ENCODE assay signal across 22 mouse cellular contexts in genomic region chrX:99667596-99667995, GRCm38 (mm10).
DNase-seq lines count a peak whose midpoint lies in the region; ATAC-seq and TF ChIP-seq lines count a peak whose summit lies in the region.
"Had no signal": no experiment of that assay in that cellular context is flagged by ENCODE, and none has a peak within 500 bp of the region (broad histone marks: within the 10 kb centered on the region; RNA-seq: fewer than 3 reads in every experiment).

No protein-coding gene starts in this region.

- H3K4me3 ChIP-seq in kidney, embryonic 14.5 days (ENCODE audit: low read length) = no peak overlapping the region
- no peak overlapping the region for H3K4me3 ChIP-seq in lung, embryonic 14.5 days (ENCODE audit: low read depth, low read length)
- no peak overlapping the region for H3K4me3 ChIP-seq in lung, embryonic 16.5 days (ENCODE audit: low read length)
- H3K4me3 ChIP-seq: embryonic facial prominence, embryonic 13.5 days; embryonic facial prominence, embryonic 15.5 days; erythroblast, embryonic 14.5 days; forebrain, embryonic 10.5 days; forebrain, embryonic 12.5 days had no signal

- H3K9ac ChIP-seq in kidney, embryonic 14.5 days (ENCODE audit: low read depth, low read length) = no peak overlapping the region
- no peak overlapping the region for H3K9ac ChIP-seq in lung, embryonic 14.5 days
- H3K9ac ChIP-seq in lung, embryonic 16.5 days (ENCODE audit: low read length) = no peak overlapping the region
- H3K9ac ChIP-seq: embryonic facial prominence, embryonic 13.5 days; embryonic facial prominence, embryonic 15.5 days; forebrain, embryonic 12.5 days had no signal

- H3K4me1 ChIP-seq in kidney, embryonic 14.5 days (ENCODE audit: control insufficient read depth, insufficient read depth, low read length) = no peaks in the 10 kb centered on the region
- no peaks in the 10 kb centered on the region for H3K4me1 ChIP-seq in lung, embryonic 14.5 days (ENCODE audit: insufficient read depth)
- no peaks in the 10 kb centered on the region for H3K4me1 ChIP-seq in lung, embryonic 16.5 days (replicated peaks; ENCODE audit: control insufficient read depth, insufficient read depth, low read length)
- H3K4me1 ChIP-seq: embryonic facial prominence, embryonic 13.5 days; embryonic facial prominence, embryonic 15.5 days; forebrain, embryonic 10.5 days; forebrain, embryonic 12.5 days had no signal

- peaks cover 3% of the 10 kb centered on the region; the same call in 1 of the 2 replicates for H3K27me3 ChIP-seq in kidney, embryonic 14.5 days (ENCODE audit: control insufficient read depth, insufficient read depth, low read length)
- no peaks in the 10 kb centered on the region for H3K27me3 ChIP-seq in lung, embryonic 14.5 days (ENCODE audit: insufficient read depth, low read length)
- H3K27me3 ChIP-seq in lung, embryonic 16.5 days (ENCODE audit: control insufficient read depth, insufficient read depth, low read depth, low read length) = no peaks in the 10 kb centered on the region; the same call in none of the 2 replicates

- no peak overlapping the region for H3K27ac ChIP-seq in kidney, embryonic 14.5 days (ENCODE audit: low read depth, low read length)
- H3K27ac ChIP-seq in lung, embryonic 14.5 days (ENCODE audit: low read depth) = no peak overlapping the region
- H3K27ac ChIP-seq in lung, embryonic 16.5 days (ENCODE audit: low read length) = no peak overlapping the region
- H3K27ac ChIP-seq: embryonic facial prominence, embryonic 13.5 days; embryonic facial prominence, embryonic 15.5 days; forebrain, embryonic 10.5 days; forebrain, embryonic 12.5 days had no signal

- H3K4me2 ChIP-seq in kidney, embryonic 14.5 days (replicated peaks; ENCODE audit: low read depth, low read length) = no peak overlapping the region
- no peak overlapping the region for H3K4me2 ChIP-seq in lung, embryonic 14.5 days
- H3K4me2 ChIP-seq in lung, embryonic 16.5 days (ENCODE audit: low read depth, low read length) = no peak overlapping the region
- H3K4me2 ChIP-seq: embryonic facial prominence, embryonic 13.5 days; embryonic facial prominence, embryonic 15.5 days; forebrain, embryonic 12.5 days had no signal

- H3K9me3 ChIP-seq in kidney, embryonic 14.5 days (ENCODE audit: control insufficient read depth, low read length) = no peaks in the 10 kb centered on the region
- H3K9me3 ChIP-seq in lung, embryonic 14.5 days (ENCODE audit: low read depth, low read length) = no peaks in the 10 kb centered on the region
- H3K9me3 ChIP-seq in lung, embryonic 16.5 days (ENCODE audit: control insufficient read depth, low read length) = no peaks in the 10 kb centered on the region
- H3K9me3 ChIP-seq: embryonic facial prominence, embryonic 13.5 days; embryonic facial prominence, embryonic 15.5 days; forebrain, embryonic 10.5 days; forebrain, embryonic 12.5 days had no signal

- ATAC-seq in kidney, embryonic 14.5 days (ENCODE audit: low FRiP score, low TSS enrichment) = no peak
- ATAC-seq in lung, embryonic 14.5 days (ENCODE audit: insufficient read depth) = no peak
- 0 out of 2 replicates have a peak, but pooled peaks have one; percentile 21 for ATAC-seq in lung, embryonic 16.5 days (ENCODE audit: low read depth)
- ATAC-seq: forebrain, embryonic 14.5 days had no signal

- peak; percentile 19 for DNase-seq in kidney, postnatal 10 days
- peak; percentile 74 for DNase-seq in lung, embryonic 14.5 days
- DNase-seq in lung, postnatal 14 days = no peak
- no peak for DNase-seq in lung, postnatal 36 days
- DNase-seq: adrenal gland, adult 2 months; adrenal gland, postnatal 10 days; adrenal gland, postnatal 25 days; cerebellum, adult 11 months; cerebellum, adult 18-20 months; cerebellum, adult 8-10 months; cerebellum, adult 9-11 months; cerebellum, postnatal 14 days; cerebellum, postnatal 36 days; embryo, embryonic 11 days had no signal

- TF ChIP-seq CTCF in lung, embryonic 14.5 days (IDR thresholded peaks at IDR 0.05; ENCODE audit: low read depth) = no peak

- WGBS in kidney, embryonic 14.5 days = 64% methylated on average over 2 of the region's 2 CpGs
- 48% methylated on average over 2 of the region's 2 CpGs for WGBS in lung, embryonic 14.5 days
- WGBS in lung, embryonic 16.5 days = 29% methylated on average over 2 of the region's 2 CpGs

- no peaks in the 10 kb centered on the region for H3K36me3 ChIP-seq in kidney, embryonic 14.5 days (ENCODE audit: control insufficient read depth, insufficient read depth, low read length)
- no peaks in the 10 kb centered on the region for H3K36me3 ChIP-seq in lung, embryonic 14.5 days (ENCODE audit: insufficient read depth)
- no peaks in the 10 kb centered on the region for H3K36me3 ChIP-seq in lung, embryonic 16.5 days (ENCODE audit: control insufficient read depth, insufficient read depth, low read length)
- H3K36me3 ChIP-seq: embryonic facial prominence, embryonic 13.5 days; embryonic facial prominence, embryonic 15.5 days; forebrain, embryonic 10.5 days; forebrain, embryonic 12.5 days had no signal

Comparison
In these comparisons a context has a peak if more than half of its experiments do, and no peak if none do; other contexts are left out.
1. DNase-seq: peak in kidney, postnatal 10 days (single experiment) and lung, embryonic 14.5 days (single experiment); none in lung, postnatal 14 days (single experiment) and lung, postnatal 36 days (single experiment).